Mouse (Mus musculus) limb, embryonic 11.5 days (tissue): ENCODE measurements around the gene Tmem81. TPM values are rescaled to one million over a fixed set of nuclear protein-coding genes. Genes with fewer than 3 reads are reported as not detected.
"Not testable (repeated sequence)": the region's sequence is repeated elsewhere in the genome, so short reads cannot be mapped to it uniquely, and the experiment has no call there.

Source experiments
- ATAC-seq: fragments of 200-750 bp; cut with Nextera tagmentation; 2 replicates; pipeline ENCODE4 v1.8.0; 2017; ENCODE audit warnings: low read depth; ENCODE audit not compliant: insufficient number of reproducible peaks, low FRiP score, low TSS enrichment
- DNase-seq: peaks from one replicate; pipeline ENCODE4 v3.0.0-alpha.2; 2015; ENCODE audit warnings: low spot score
- H3K27ac ChIP-seq: fragments of 300-500 bp; sonication (generic); replicated peaks from 2 replicates; pipeline ENCODE4 v1.5.1; 2014; ENCODE audit warnings: low read depth, mild to moderate bottlenecking, low read length
- H3K27me3 ChIP-seq: fragments of 300-500 bp; sonication (generic); 2 replicates; pipeline ENCODE4 v1.6.1; 2014; ENCODE audit warnings: mild to moderate bottlenecking, low read length, mixed read lengths; ENCODE audit not compliant: control insufficient read depth, insufficient read depth
- H3K36me3 ChIP-seq: fragments of 300-500 bp; sonication (generic); 2 replicates; pipeline ENCODE4 v1.6.1; 2014; ENCODE audit warnings: mild to moderate bottlenecking, low read length, moderate library complexity, mixed read lengths; ENCODE audit not compliant: control insufficient read depth, insufficient read depth
- H3K4me1 ChIP-seq: fragments of 300-500 bp; sonication (generic); 2 replicates; pipeline ENCODE4 v1.6.1; 2014; ENCODE audit warnings: low read length, mixed read lengths; ENCODE audit not compliant: control insufficient read depth, insufficient read depth
- H3K4me2 ChIP-seq: fragments of 300-500 bp; sonication (generic); 2 replicates; pipeline ENCODE4 v1.6.1; 2014; ENCODE audit warnings: low read depth, mild to moderate bottlenecking, moderate library complexity; ENCODE audit not compliant: severe bottlenecking
- H3K4me3 ChIP-seq: fragments of 300-500 bp; sonication (generic); 2 replicates; pipeline ENCODE4 v1.5.1; 2014; ENCODE audit warnings: low read depth, low read length
- H3K9ac ChIP-seq: fragments of 300-500 bp; sonication (generic); 2 replicates; pipeline ENCODE4 v1.6.1; 2014; ENCODE audit warnings: mild to moderate bottlenecking, low read length
- H3K9me3 ChIP-seq: fragments of 300-500 bp; sonication (generic); 2 replicates; pipeline ENCODE4 v1.6.1; 2016; ENCODE audit warnings: low read length; ENCODE audit not compliant: control insufficient read depth
- WGBS: fragments of 180-500 bp; shearing (Covaris S2); extraction: QIAGEN DNeasy Blood & Tissue Kit; methylation state at CpG from one replicate; pipeline ENCODE4 v1.1.7; 2014; 5-methylcytosine and 5-hydroxymethylcytosine counted together
- polyA plus RNA-seq: library from polyadenylated mRNA; unstranded; fragments of >200 nt; fragmentation: Nextera tagmentation; extraction: Ambion mirVana; gene quantifications from 2 replicates; pipeline ENCODE4 v1.2.1, GENCODE M21; 2014

The Tmem81 gene
- 1.5 and 1.8 TPM in 2 replicates for polyA plus RNA-seq

DNA sequence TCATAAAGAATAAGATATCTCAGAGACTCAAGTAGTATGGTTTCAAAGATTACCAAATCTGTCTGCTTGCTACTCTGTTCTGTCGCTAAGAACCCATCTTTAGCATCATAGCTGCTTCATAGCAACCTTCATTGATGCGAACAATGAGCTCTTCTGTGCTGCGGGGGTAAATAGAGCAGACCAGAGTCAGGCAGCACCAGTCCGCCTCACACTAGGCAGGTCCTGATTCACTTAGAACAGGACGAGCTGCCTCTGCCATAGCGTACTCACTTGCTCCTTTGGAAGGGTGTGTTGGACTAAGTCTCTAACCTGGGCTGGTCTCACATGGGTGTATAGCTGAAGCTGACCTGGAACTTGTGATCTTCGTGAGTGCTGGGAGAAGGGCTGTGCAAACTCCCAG, at the start of gene Tmem81:
TSS of gene Tmem81 (plus strand) at position 173 of the 400 bp plus-strand sequence.
- no peaks in the 10 kb centered on the region for H3K9me3 ChIP-seq
- H3K36me3 ChIP-seq = peaks cover 7% of the 10 kb centered on the region; the same call in 1 of the 2 replicates
- no peaks in the 10 kb centered on the region for H3K4me1 ChIP-seq
- no peak within 1 kb of the TSS for H3K9ac ChIP-seq
- WGBS = 91% methylated on average over 7 of the region's 7 CpGs
- H3K4me2 ChIP-seq = no peak within 1 kb of the TSS
- H3K4me3 ChIP-seq = no peak within 1 kb of the TSS
- ATAC-seq = no peak
- H3K27ac ChIP-seq = no peak within 1 kb of the TSS
- DNase-seq = no peak
- H3K27me3 ChIP-seq = no peaks in the 10 kb centered on the region

DNA sequence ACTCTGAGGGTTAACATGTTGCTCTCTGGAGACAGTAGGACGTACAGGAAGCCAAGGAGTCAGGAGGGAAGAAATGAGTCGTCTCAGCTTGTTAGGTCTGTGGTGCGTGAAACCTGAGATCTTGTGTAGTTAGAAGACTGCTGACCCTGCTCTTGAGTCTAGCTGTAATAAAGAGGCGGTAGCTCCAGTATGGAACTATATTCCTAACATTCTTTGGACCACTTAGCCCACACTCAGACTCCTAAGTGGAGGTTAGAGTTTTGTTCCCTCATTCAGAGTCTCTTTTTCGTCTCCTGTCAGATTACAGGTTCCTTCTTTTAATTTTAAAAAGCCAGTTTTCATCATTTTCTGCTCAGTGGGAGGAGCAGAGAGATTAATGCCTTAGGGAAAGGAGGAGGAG, 41.4 kb upstream of the Tmem81 start:
- Histone ChIP-seq H3K36me3 (peaks cover 6% of the 10 kb centered on the region; the same call in 1 of the 2 replicates), H3K9ac (no peak overlapping the region), H3K4me2 (no peak overlapping the region), H3K27ac (no peak overlapping the region), H3K9me3 (no peaks in the 10 kb centered on the region), H3K4me1 (no peaks in the 10 kb centered on the region), H3K4me3 (no peak overlapping the region), H3K27me3 (no peaks in the 10 kb centered on the region)
- WGBS = 66% methylated on average over 5 of the region's 5 CpGs
- no peak for DNase-seq
- ATAC-seq = no peak

DNA sequence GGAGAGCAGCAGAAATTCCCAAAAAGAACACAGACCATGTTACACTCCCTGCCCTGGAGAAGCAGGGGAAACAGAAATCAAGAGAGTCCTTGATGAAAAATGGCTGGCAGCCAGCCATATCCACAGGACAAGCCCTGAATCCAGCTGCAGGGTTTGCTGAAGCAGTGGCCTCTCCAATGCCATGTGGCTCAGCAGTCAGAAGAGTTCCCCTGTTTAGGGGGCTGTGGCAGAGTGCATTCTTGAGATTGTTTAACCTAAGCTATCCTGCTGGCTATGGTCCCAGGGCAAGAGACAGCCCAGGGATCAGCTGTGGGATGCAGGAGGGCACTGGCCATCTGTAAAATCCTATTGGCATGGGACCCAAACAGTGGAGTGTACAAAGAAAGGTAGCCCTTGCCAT, 37.1 kb upstream of the Tmem81 start:
- Histone ChIP-seq H3K36me3 (0 out of 2 replicates have a peak, but pooled peaks cover under 1% of the 10 kb centered on the region), H3K9me3 (no peaks in the 10 kb centered on the region), H3K27ac (no peak overlapping the region), H3K27me3 (no peaks in the 10 kb centered on the region), H3K9ac (no peak overlapping the region), H3K4me3 (no peak overlapping the region), H3K4me2 (no peak overlapping the region), H3K4me1 (no peaks in the 10 kb centered on the region)
- no peak for DNase-seq
- no peak for ATAC-seq

DNA sequence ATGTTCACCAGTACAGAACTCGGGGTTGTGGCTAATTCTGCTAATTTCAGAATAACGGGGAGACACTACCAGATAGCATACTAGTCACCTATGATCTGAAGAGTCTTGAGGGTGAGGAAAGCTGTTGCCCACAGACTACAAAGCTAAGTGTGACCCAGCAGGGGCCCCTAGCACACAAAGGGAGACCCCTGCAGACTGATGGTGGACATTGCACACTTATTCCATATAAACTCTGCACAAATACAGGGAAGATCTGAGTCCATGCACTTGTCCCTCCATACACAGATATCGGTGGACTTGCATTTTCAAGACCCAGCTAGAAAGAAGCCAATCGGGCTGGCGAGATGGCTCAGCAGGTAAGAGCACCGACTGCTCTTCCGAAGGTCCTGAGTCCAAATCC, 36.5 kb upstream of the Tmem81 start:
- H3K9me3 ChIP-seq = no peaks in the 10 kb centered on the region

DNA sequence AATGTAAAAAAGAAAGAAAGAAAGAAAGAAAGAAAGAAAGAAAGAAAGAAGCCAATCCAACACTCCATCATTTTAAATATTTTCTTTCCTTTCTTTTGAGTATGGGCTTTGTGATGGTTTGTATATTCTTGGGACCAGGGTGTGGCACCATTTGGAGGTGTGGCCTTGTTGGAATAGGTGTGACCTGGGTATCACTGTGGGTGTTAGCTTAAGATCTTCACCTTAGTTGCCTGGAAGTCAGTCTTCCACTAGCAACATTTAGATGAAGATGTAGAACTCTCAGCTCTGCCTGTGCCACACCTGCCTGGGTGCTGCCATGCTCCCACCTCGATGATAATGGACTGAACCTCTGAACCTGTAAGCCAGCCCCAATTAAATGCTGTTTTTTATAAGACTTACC, 36.0 kb upstream of the Tmem81 start:
- not testable (repeated sequence) for H3K9ac ChIP-seq, H3K4me3 ChIP-seq, DNase-seq, H3K4me1 ChIP-seq, H3K36me3 ChIP-seq, H3K9me3 ChIP-seq, H3K4me2 ChIP-seq, ATAC-seq, H3K27ac ChIP-seq, H3K27me3 ChIP-seq
- 97% methylated on average over 1 of the region's 1 CpGs for WGBS

More for the DNA sequence above, 36.5 kb upstream of the Tmem81 start:
- no peaks in the 10 kb centered on the region for H3K27me3 ChIP-seq
- 91% methylated on average over 7 of the region's 7 CpGs for WGBS
- H3K4me2 ChIP-seq = no peak overlapping the region
- DNase-seq (no peak), ATAC-seq (no peak)
- H3K36me3 ChIP-seq = no peaks in the 10 kb centered on the region
- no peak overlapping the region for H3K27ac ChIP-seq
- no peaks in the 10 kb centered on the region for H3K4me1 ChIP-seq
- H3K4me3 ChIP-seq = no peak overlapping the region
- no peak overlapping the region for H3K9ac ChIP-seq

DNA sequence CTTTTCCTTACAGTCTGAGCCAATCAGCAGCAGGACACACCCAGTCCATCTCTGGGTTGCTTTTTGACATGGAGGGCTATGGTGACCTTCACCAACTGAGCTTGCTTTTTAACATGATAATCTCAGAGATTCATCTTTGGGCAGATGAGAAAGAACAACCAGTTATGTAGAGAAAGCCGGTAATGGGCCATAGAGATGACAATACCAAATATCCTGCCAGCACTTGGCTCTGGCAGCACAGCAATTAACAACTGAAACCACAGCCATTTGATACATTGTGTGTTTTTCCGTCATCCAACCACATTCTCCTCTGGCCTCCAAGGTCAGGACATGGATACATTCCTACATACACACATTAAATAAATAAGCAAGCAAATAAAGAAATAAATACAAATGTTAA, 35.0 kb upstream of the Tmem81 start:
- H3K27ac ChIP-seq = no peak overlapping the region
- ATAC-seq (no peak), DNase-seq (no peak)
- H3K27me3 ChIP-seq = no peaks in the 10 kb centered on the region
- no peak overlapping the region for H3K4me2 ChIP-seq
- no peak overlapping the region for H3K4me3 ChIP-seq
- H3K9ac ChIP-seq = no peak overlapping the region
- H3K4me1 ChIP-seq = no peaks in the 10 kb centered on the region
- WGBS = 89% methylated on average over 2 of the region's 2 CpGs
- no peaks in the 10 kb centered on the region for H3K36me3 ChIP-seq
- H3K9me3 ChIP-seq = no peaks in the 10 kb centered on the region

DNA sequence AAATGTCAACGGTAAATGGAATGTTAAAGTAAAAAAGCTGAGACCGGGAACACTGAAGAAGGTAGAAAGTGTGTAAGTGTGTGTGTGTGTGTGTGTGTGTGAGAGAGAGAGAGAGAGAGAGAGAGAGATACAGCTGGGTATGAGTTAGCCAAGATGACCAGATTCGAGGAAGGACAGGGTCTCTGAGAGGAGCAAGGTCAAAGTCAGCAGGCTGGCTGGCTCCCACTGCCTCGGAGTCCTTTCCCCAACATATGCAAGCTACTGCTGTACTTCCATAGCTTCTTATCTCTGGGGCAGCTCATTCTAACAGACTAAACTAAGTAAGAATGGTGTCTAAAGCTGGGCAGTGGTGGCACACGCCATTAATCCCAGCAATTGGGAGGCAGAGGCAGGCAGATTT, 34.5 kb upstream of the Tmem81 start:
- Histone ChIP-seq H3K27ac (no peak overlapping the region), H3K4me3 (no peak overlapping the region), H3K4me2 (no peak overlapping the region), H3K4me1 (0 out of 2 replicates have a peak, but pooled peaks cover 1% of the 10 kb centered on the region), H3K9ac (no peak overlapping the region), H3K9me3 (no peaks in the 10 kb centered on the region), H3K36me3 (no peaks in the 10 kb centered on the region), H3K27me3 (no peaks in the 10 kb centered on the region)
- ATAC-seq (no peak), DNase-seq (no peak)
- 91% methylated on average over 5 of the region's 5 CpGs for WGBS

DNA sequence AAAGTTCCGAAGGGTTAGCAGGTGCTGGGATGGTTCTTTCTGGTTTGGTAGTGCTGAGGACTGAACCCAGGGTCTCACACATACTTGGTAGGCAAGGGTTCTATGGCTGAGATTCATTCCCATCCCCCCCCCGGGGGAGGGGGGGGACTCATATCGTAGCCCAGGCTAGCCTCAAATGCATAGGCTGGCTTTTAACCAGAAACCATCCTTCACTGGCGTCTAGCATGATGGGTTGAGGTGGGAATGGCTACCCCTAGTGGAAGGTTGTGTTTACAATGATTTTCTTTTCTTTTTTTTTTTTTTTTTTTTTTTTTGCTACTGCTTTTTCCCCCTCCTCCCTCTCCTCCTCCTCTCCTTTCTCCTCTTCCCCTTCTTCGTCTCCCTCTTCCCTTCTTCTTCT, 33.5 kb upstream of the Tmem81 start:
- H3K4me2 ChIP-seq = no peak overlapping the region
- H3K4me1 ChIP-seq = 0 out of 2 replicates have a peak, but pooled peaks cover 2% of the 10 kb centered on the region
- ATAC-seq = no peak
- no peak overlapping the region for H3K27ac ChIP-seq
- WGBS = 60% methylated on average over 5 of the region's 5 CpGs
- no peak for DNase-seq
- no peaks in the 10 kb centered on the region for H3K9me3 ChIP-seq
- no peak overlapping the region for H3K9ac ChIP-seq
- H3K36me3 ChIP-seq = no peaks in the 10 kb centered on the region
- H3K4me3 ChIP-seq = no peak overlapping the region
- no peaks in the 10 kb centered on the region for H3K27me3 ChIP-seq

DNA sequence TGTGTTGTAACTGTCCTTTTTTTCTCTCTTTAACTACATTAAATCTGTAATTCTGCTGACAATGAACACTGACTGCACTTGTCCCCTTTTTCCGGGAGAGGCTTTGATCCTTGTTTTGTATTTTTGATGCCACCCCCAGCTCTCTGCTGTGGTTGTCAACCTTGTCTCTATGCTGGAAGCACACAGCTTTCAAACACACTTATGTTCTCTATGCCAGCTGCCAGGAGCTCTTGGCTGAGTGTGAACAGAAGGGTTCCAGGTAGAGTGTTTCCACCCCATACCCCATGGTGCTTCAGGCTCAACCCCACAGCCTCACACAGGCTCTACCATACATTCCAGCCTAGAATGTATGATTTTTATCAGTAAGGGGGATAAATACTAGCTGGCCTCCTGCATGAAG, 31.5 kb upstream of the Tmem81 start:
- 92% methylated on average over 1 of the region's 1 CpGs for WGBS
- ATAC-seq = no peak
- DNase-seq = no peak
- H3K4me1 ChIP-seq = 0 out of 2 replicates have a peak, but pooled peaks cover 9% of the 10 kb centered on the region
- H3K27me3 ChIP-seq = no peaks in the 10 kb centered on the region
- no peaks in the 10 kb centered on the region for H3K36me3 ChIP-seq
- H3K9me3 ChIP-seq = no peaks in the 10 kb centered on the region
- H3K4me2 ChIP-seq = no peak overlapping the region
- H3K27ac ChIP-seq = no peak overlapping the region
- no peak overlapping the region for H3K4me3 ChIP-seq
- H3K9ac ChIP-seq = no peak overlapping the region
